Mouse (Mus musculus) cortical plate, adult 2 months (tissue): ENCODE measurements around the gene Dgkz.

Source experiments
- CTCF ChIP-seq: fragments of 200-500 bp; IDR thresholded peaks from 2 replicates; pipeline ENCODE4 v1.5.1; 2011; ENCODE audit warnings: mild to moderate bottlenecking, control low read depth, low read length; ENCODE audit not compliant: insufficient read depth; ENCODE audit errors: extremely low read depth
- POLR2A ChIP-seq: fragments of 200-500 bp; IDR thresholded peaks from 2 replicates; pipeline ENCODE4 v1.6.1; 2011; ENCODE audit warnings: mild to moderate bottlenecking, low read length, control low read depth; ENCODE audit not compliant: insufficient read depth; ENCODE audit errors: extremely low read depth

GRCm38 (mm10) chr2:91978547-91978946 is 2.9 kb upstream of the Dgkz start:
- no peak for TF ChIP-seq POLR2A
- TF ChIP-seq CTCF = no peak
